Mouse (Mus musculus) CH12.LX (cell line): Measurements from ENCODE around the gene Nlrc5.

Experiments
- CHD1 ChIP-seq: IDR thresholded peaks from 2 replicates; pipeline ENCODE4 v1.6.1; 2012; ENCODE audit warnings: low read depth, low read length, improper control_type of control experiment, inconsistent platforms
- CTCF ChIP-seq, 2 experiments: IDR thresholded peaks in 1 of 2; conservative IDR thresholded peaks in 1 of 2; 2 replicates each; pipeline ENCODE4 v1.5.1; 2011 to 2012; ENCODE audit warnings: low read depth in 2 of 2, low read length in 2 of 2, improper control_type of control experiment in 1 of 2, inconsistent platforms in 1 of 2, mild to moderate bottlenecking in 1 of 2, moderate library complexity in 1 of 2
- E2F4 ChIP-seq: IDR thresholded peaks from 2 replicates; pipeline ENCODE4 v1.6.1; 2011; ENCODE audit warnings: low read depth, low read length, improper control_type of control experiment; ENCODE audit not compliant: insufficient replicate concordance
- EP300 ChIP-seq: IDR thresholded peaks from 2 replicates; pipeline ENCODE4 v1.6.1; 2011; ENCODE audit warnings: low read length, improper control_type of control experiment
- KAT2A ChIP-seq: IDR thresholded peaks from 2 replicates; pipeline ENCODE4 v1.6.1; 2012; ENCODE audit warnings: low read length, improper control_type of control experiment, inconsistent platforms; ENCODE audit not compliant: insufficient replicate concordance
- MEF2A ChIP-seq: IDR thresholded peaks from 2 replicates; pipeline ENCODE4 v1.6.1; 2014; ENCODE audit warnings: low read depth, mild to moderate bottlenecking, inconsistent platforms, low read length, improper control_type of control experiment, borderline replicate concordance
- POLR2A ChIP-seq: IDR thresholded peaks from 2 replicates; pipeline ENCODE4 v1.6.1; 2011; ENCODE audit warnings: low read depth, mild to moderate bottlenecking, improper control_type of control experiment, low read length
- POLR2AphosphoS2 ChIP-seq: IDR thresholded peaks from 2 replicates; pipeline ENCODE4 v1.6.1; 2011; ENCODE audit warnings: low read depth, low read length, improper control_type of control experiment
- ZNF384 ChIP-seq: IDR thresholded peaks from 2 replicates; pipeline ENCODE4 v1.6.1; 2012; ENCODE audit warnings: low read depth, low read length, improper control_type of control experiment, inconsistent platforms

- TF ChIP-seq KAT2A (no peak), EP300 (no peak), CTCF (conservative IDR thresholded peaks at IDR 0.05 in 1 of 2, IDR thresholded peaks at IDR 0.05 in 1 of 2; ENCODE audit: low read depth in 2 of 2, low read length in 2 of 2) (no peak), MEF2A (no peak), ZNF384 (no peak), CHD1 (no peak), POLR2AphosphoS2 (no peak), E2F4 (no peak), POLR2A (no peak)
Observed at GRCm38 (mm10) chr8:94413509-94413908, 20.6 kb upstream of the Nlrc5 start.
